Mouse (Mus musculus) cerebellum, adult 2 months (tissue): ENCODE measurements around the gene Rpl38. TPM values are rescaled to one million over a fixed set of nuclear protein-coding genes. Genes with fewer than 3 reads are reported as not detected.

Experiments used
- DNase-seq, 2 experiments: peaks; one replicate each; pipeline ENCODE4 v3.0.0; 2021
- H3K27ac ChIP-seq: fragments of 200-500 bp; 2 replicates; pipeline ENCODE4 v1.5.1; 2012; ENCODE audit warnings: low read length, control low read depth, inconsistent platforms; ENCODE audit not compliant: insufficient read depth
- H3K27me3 ChIP-seq: fragments of 200-500 bp; 2 replicates; pipeline ENCODE4 v1.6.1; 2012; ENCODE audit warnings: inconsistent platforms, mild to moderate bottlenecking, low read length, moderate library complexity; ENCODE audit not compliant: control insufficient read depth, insufficient read depth
- H3K4me1 ChIP-seq: fragments of 200-500 bp; 2 replicates; pipeline ENCODE4 v1.6.1; 2011; ENCODE audit warnings: low read length; ENCODE audit not compliant: control insufficient read depth, insufficient read depth
- H3K4me3 ChIP-seq: fragments of 200-500 bp; replicated peaks from 2 replicates; pipeline ENCODE3; 2011; ENCODE audit warnings: mild to moderate bottlenecking, low read depth, low read length, control low read depth; ENCODE audit not compliant: insufficient read depth
- CTCF ChIP-seq: fragments of 200-500 bp; IDR thresholded peaks from 2 replicates; pipeline ENCODE4 v1.5.1; 2011; ENCODE audit warnings: low read depth, mild to moderate bottlenecking, control low read depth, low read length, moderate library complexity, borderline replicate concordance; ENCODE audit not compliant: insufficient read depth
- POLR2A ChIP-seq: fragments of 200-500 bp; IDR thresholded peaks from 2 replicates; pipeline ENCODE4 v1.6.1; 2011; ENCODE audit warnings: low read length, control low read depth, borderline replicate concordance; ENCODE audit not compliant: insufficient read depth
- WGBS: fragments of 180-500 bp; shearing (Covaris S2); methylation state at CpG from one replicate; pipeline ENCODE4 v1.1.7; 2018; 5-methylcytosine and 5-hydroxymethylcytosine counted together
- polyA plus RNA-seq: library from polyadenylated mRNA; depleted of rRNA; stranded (reverse); fragments of >200 nt; gene quantifications from 2 replicates; pipeline ENCODE4 v1.2.3, GENCODE M21; 2012

Rpl38 gene
- polyA plus RNA-seq, 1 experiment, result 1,509 TPM

DNA sequence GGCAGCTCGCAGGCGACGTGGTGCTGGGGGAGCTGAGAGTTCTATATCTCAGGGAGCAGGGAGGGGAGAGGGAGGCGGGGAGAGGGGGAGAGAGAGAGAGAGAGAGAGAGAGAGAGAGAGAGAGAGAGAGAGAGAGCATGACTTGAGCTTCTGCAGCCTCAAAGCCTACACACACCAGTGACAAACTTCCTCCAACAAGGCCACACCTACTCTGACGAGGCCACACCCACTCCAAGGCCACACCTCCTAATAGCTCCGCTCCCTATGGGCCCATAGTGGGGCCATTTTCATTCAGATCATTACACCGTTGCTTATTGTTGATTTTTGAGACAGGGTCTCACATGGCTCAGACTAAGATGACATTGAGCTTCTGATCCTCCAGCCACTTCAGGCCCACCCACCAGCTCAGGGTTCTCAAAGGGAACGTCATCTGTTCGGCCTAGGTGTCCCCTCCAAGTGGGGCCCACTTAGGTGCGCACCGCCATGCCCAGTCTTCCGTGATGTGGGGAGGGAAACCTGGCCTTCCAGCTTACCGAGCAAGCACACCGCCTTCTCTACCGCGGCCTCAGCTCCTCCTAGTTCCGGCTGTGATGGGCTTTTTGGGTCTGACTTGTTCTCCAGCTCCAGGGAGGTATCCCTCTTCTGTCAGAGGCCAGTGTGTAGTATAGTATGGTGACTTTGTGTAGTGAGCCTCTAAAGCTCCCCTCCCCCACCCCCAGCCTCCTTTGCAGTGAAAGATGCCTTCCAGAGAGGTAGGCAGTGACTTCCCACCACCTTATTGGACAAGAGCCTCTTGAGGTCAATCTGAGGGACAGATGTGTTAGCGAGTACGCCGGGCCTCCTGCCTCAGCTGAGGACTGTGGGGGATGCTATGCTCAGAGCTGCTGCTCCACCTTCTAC lies 15.6 kb downstream of the Rpl38 start:
- Histone ChIP-seq H3K4me1 (peaks cover 80% of the 10 kb centered on the region), H3K27ac (peak overlapping the region; percentile 98), H3K4me3 (no peak overlapping the region), H3K27me3 (no peaks in the 10 kb centered on the region)
- DNase-seq, result peak; percentile 40 to 53
- 59% methylated on average over 20 of the region's 20 CpGs for WGBS
- TF ChIP-seq POLR2A, result no peak
- no peak for TF ChIP-seq CTCF

DNA sequence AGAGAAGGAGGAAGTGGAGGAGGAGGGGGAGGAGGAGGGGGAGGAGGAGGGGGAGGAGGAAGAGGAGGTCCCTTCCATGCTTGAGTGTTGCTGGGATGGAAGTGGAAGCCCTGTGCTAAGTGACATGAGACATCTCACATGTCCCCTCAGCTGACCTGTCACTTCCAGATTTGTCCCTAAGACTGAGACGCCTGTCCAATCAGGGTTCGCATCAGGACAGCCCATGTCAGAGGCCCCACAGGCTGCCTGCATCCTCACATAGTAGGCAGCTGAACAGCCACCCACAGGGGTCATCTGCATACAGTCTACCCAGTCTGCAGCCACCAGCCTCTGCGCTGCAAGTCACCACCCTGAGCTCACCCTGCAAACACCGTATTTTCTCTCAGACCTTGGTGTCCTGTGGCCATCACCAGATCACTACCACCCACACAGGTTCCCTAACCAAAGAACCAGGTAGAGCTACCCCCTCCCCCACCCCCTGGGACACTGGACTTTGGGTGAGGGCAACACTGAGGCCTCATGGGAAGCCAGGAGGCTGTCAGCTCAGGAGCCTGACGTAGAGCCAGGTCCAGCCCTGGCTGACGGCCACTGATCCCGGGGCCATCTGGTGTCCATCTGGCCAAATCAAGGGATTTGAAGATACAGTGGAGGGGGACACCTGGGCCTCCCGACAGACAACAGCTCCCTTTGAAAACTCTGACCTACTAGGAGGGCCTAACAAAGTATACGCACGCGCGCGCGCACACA lies 16.5 kb downstream of the Rpl38 start:
- WGBS, result 5% methylated on average over 14 of the region's 14 CpGs
- TF ChIP-seq POLR2A (0 out of 2 replicates have a peak, but pooled peaks have one; percentile 8), CTCF (no peak)
- H3K27me3 ChIP-seq, result no peaks in the 10 kb centered on the region
- no peak overlapping the region for H3K4me3 ChIP-seq
- peaks cover 76% of the 10 kb centered on the region for H3K4me1 ChIP-seq
- peak; percentile 100 for DNase-seq
- peak overlapping the region; percentile 98 for H3K27ac ChIP-seq

DNA sequence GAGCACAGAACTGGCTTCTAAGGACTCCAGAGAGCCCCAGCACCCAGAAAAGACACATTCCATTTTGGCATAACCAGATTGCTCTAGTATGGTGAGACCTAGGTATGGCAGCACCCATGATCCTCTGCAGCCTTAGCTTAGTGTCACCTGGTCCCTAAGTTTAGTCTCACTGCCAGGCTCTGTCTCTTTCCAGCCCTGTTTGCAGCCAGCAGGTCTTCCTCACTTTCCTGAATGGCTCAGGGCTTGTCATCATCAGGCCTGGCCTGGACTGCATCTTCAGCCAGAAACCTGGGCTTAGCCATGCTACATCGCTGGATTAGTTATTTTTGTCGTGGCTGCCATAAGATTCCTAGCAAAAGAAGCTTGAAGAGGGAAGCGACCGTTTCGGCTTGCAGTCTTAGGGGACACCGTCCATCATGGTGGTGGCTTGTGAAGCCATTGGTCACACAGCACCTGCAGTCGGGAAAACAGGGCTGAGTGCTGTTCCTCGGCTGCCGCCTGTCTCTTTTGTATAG lies 17.3 kb downstream of the Rpl38 start:
- peak in 1 of 2 experiments; percentile 73 for DNase-seq
- no peak overlapping the region for H3K4me3 ChIP-seq
- WGBS, result 30% methylated on average over 9 of the region's 9 CpGs
- peak overlapping the region; percentile 94 for H3K27ac ChIP-seq
- TF ChIP-seq CTCF (no peak), POLR2A (no peak)
- no peaks in the 10 kb centered on the region for H3K27me3 ChIP-seq
- peaks cover 76% of the 10 kb centered on the region for H3K4me1 ChIP-seq

DNA sequence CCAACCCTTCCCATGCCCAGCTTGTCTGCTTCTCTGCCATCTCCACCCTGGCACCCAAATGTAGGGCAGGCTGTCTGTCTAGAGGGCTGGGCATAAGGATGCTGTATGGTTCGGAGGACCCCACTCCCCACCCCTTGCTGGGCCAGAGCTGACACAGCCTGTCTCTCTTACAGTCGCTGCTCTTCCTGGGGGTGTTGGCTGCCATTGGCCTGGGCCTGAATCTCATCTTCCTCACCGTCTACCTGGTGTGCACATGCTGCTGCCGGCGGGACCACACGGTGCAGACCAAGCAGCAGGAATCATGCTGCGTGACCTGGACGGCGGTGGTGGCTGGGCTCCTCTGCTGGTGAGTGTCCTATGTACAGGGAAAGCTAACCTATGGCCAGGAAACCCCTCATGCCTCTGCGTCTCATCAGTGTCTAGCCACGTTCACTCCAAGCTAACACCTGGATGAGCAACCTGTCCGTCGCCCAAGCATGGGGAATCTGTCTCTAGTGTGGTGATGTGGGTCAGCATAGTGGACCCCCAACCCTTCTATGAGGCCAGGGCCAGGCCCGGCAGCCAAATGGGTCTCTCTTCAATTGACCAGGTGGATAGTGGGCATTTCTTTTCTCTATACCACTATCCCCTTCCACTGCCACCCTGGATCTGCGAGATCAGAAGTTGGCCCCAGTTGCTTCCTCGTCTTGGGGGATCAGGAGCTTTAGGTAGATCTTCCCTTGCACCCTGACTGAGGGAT lies 18.1 kb downstream of the Rpl38 start:
- TF ChIP-seq CTCF, result no peak
- no peak for TF ChIP-seq POLR2A
- Histone ChIP-seq H3K27me3 (no peaks in the 10 kb centered on the region), H3K4me1 (peaks cover 73% of the 10 kb centered on the region), H3K27ac (peak overlapping the region; percentile 94), H3K4me3 (no peak overlapping the region)
- WGBS, result 40% methylated on average over 16 of the region's 16 CpGs
- peak; percentile 40 to 57 for DNase-seq

DNA sequence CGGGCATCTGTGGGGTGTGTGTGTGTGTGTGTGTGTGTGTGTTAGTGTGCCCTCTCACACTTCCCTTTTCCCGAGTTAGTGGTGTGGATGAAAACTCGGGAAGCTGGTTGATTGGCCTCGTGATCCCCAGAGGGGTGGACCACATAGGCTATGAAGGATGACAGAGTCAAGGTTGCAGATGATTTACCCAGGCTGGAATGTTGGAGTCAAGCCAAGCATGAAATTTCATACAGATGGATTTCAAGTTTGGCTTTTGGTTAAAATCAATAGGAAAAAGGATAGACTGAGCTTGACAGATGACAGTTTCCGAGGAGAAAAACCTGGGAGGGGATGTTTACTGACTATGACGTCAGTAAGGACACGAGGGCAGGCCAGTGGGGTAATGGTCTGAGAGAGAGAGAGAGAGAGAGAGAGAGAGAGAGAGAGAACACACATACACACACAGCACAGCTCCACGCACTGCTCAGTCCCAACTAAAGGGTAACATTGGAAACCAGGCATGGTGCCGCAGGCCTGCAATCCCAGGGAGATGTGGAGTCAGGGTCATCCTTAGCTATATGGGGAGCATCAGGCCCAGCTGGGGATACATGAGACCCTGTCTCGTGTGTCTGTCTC lies 19.4 kb downstream of the Rpl38 start:
- DNase-seq, result peak; percentile 35 to 46
- Histone ChIP-seq H3K4me1 (peaks cover 71% of the 10 kb centered on the region), H3K27ac (peak overlapping the region; percentile 44; the same call in 1 of the 2 replicates), H3K27me3 (no peaks in the 10 kb centered on the region), H3K4me3 (no peak overlapping the region)
- WGBS, result 38% methylated on average over 10 of the region's 10 CpGs
- no peak for TF ChIP-seq POLR2A
- TF ChIP-seq CTCF, result no peak

DNA sequence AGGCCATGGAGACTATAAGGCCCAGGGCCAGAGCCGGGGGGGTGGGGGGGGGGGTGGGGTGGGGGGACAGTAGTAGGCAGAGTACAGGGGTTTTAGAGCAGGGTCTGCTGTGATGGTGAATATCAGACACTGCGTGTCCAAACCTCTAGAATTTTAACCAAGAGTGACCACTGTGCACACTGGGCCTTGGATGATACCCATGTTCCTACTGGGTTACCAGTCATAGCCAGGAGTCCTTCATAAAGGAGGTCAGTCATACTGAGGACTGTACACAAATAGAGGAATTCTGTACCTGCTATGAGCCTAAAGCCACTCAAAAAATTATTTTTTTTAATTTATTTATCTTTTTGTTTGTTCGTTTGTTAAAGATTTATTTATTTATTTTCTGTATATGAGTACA lies 20.4 kb downstream of the Rpl38 start:
- 55% methylated on average over 2 of the region's 3 CpGs for WGBS
- peaks cover 60% of the 10 kb centered on the region for H3K4me1 ChIP-seq
- no peak overlapping the region for H3K4me3 ChIP-seq
- no peak for DNase-seq
- H3K27me3 ChIP-seq, result no peaks in the 10 kb centered on the region
- TF ChIP-seq CTCF (no peak), POLR2A (no peak)
- H3K27ac ChIP-seq, result no peak overlapping the region

DNA sequence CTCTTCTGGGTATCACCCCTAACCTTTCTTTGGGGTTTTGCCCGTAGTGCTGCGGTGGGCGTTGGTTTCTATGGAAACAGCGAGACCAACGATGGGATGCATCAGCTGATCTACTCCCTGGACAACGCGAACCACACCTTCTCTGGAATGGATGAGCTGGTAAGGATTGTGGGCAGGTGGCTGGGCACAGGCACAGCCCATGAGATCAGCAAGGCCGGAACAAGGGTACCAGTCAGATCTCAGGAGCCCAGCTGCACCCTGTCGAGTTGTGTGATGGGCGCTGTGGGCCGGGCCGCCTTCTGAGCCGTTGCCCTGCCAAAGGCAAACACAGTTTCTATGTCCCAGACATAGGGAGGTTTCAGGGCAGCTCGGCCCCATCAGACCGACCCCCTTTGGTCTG lies 21.9 kb downstream of the Rpl38 start:
- H3K27me3 ChIP-seq, result no peaks in the 10 kb centered on the region
- 51% methylated on average over 15 of the region's 15 CpGs for WGBS
- H3K27ac ChIP-seq, result peak overlapping the region; percentile 29
- TF ChIP-seq CTCF, result no peak
- no peak for TF ChIP-seq POLR2A
- peak; percentile 59 to 70 for DNase-seq
- peaks cover 48% of the 10 kb centered on the region for H3K4me1 ChIP-seq
- H3K4me3 ChIP-seq, result no peak overlapping the region
